In the genomic region with DNA sequence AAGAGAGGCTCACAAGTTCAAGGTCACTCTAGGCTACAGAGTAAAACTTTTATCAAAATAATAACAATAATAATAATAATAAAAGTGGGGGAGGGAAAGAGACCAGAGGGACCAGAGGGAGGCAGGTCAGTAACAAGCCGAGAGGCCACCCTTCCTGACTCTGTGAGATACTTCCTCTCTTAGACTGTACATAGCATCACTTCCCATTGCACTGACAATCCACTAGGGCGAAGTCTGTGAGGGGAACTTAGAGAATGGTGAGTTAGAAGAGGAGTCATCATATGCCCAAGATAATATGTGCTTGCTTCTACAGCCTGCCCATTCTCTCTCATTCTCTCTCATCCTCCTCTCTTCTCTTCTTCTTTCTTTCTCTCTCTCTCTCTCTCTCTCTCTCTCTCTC, we compare ENCODE assay signal across 12 mouse cellular contexts. TPM values are rescaled to one million over a fixed set of nuclear protein-coding genes. Genes with fewer than 3 reads are reported as not detected.
DNase-seq lines count a peak whose midpoint lies in the region; ATAC-seq and TF ChIP-seq lines count a peak whose summit lies in the region.
"Had no signal": no experiment of that assay in that cellular context is flagged by ENCODE, and none has a peak within 500 bp of the region (broad histone marks: within the 10 kb centered on the region; RNA-seq: fewer than 3 reads in every experiment).

No protein-coding gene starts in this region.

- 36% methylated on average over 2 of the region's 2 CpGs for WGBS in liver, embryonic 13.5 days (ENCODE audit: insufficient replicate concordance)
- 37% methylated on average over 2 of the region's 2 CpGs for WGBS in liver, embryonic 12.5 days (ENCODE audit: insufficient replicate concordance)
- WGBS in forebrain, embryonic 16.5 days: 93% methylated on average over 2 of the region's 2 CpGs

- H3K4me1 ChIP-seq in liver, embryonic 13.5 days (replicated peaks): peaks cover 81% of the 10 kb centered on the region
- H3K4me1 ChIP-seq in liver, embryonic 12.5 days: peaks cover 81% of the 10 kb centered on the region
- H3K4me1 ChIP-seq in CH12.LX (ENCODE audit: control insufficient read depth in 1 of 2, insufficient read depth in 2 of 2): peaks cover 14 to 50% of the 10 kb centered on the region in 2 experiments
- H3K4me1 ChIP-seq in bone marrow macrophage, adult 2 months (ENCODE audit: control insufficient read depth, insufficient read depth, low read length): peaks cover 64% of the 10 kb centered on the region
- H3K4me1 ChIP-seq in forebrain, embryonic 16.5 days (replicated peaks; ENCODE audit: control insufficient read depth, insufficient read depth, low read length): peaks cover 8% of the 10 kb centered on the region

- peaks cover 44% of the 10 kb centered on the region for H3K36me3 ChIP-seq in liver, embryonic 13.5 days
- H3K36me3 ChIP-seq in liver, embryonic 12.5 days: peaks cover 48% of the 10 kb centered on the region
- H3K36me3 ChIP-seq in CH12.LX (replicated peaks in 1 of 2; ENCODE audit: control insufficient read depth in 1 of 2, insufficient read depth in 1 of 2, low read length in 1 of 2): peaks cover 6 to 34% of the 10 kb centered on the region in 2 experiments
- H3K36me3 ChIP-seq in forebrain, embryonic 16.5 days (ENCODE audit: control insufficient read depth, insufficient read depth): no peaks in the 10 kb centered on the region
- H3K36me3 ChIP-seq: midbrain, embryonic 15.5 days had no signal

- no peak for TF ChIP-seq EP300 in CH12.LX (IDR thresholded peaks at IDR 0.05; ENCODE audit: low read length)

- no peak for DNase-seq in liver, embryonic 13.5 days
- peak; percentile 64 for DNase-seq in CH12.LX (ENCODE audit: extremely low read depth)
- DNase-seq in embryo, embryonic 9.5 days (ENCODE audit: extremely low spot score): no peak
- DNase-seq: adrenal gland, postnatal 36 days; kidney, adult 11 months; right cerebral cortex, postnatal 14 days had no signal

- dilution Hi-C loops in CH12.LX (cut with MboI; ENCODE audit: extremely low pct_ligation_motif_present, extremely low pct_unique_long_range_greater_than_20kb, low sequenced_read_pairs): no loop called here

- in situ Hi-C loops in CH12.LX (cut with MboI; ENCODE audit: low pct_ligation_motif_present, low pct_unique_long_range_greater_than_20kb, low sequenced_read_pairs): no loop called here

- H3K27ac ChIP-seq in liver, embryonic 13.5 days: peak overlapping the region; percentile 65; the same call in 1 of the 2 replicates
- no peak overlapping the region for H3K27ac ChIP-seq in liver, embryonic 12.5 days
- H3K27ac ChIP-seq in CH12.LX (ENCODE audit: insufficient read depth, low read depth): no peak overlapping the region
- H3K27ac ChIP-seq in bone marrow macrophage, adult 2 months (ENCODE audit: insufficient read depth, low read depth, low read length): peak overlapping the region; percentile 56
- H3K27ac ChIP-seq in forebrain, embryonic 16.5 days (ENCODE audit: low read length): no peak overlapping the region
- H3K27ac ChIP-seq: limb, embryonic 15.5 days; midbrain, embryonic 15.5 days had no signal

- no peaks in the 10 kb centered on the region for H3K27me3 ChIP-seq in liver, embryonic 13.5 days
- H3K27me3 ChIP-seq in liver, embryonic 12.5 days (replicated peaks): no peaks in the 10 kb centered on the region
- H3K27me3 ChIP-seq in CH12.LX (replicated peaks): no peaks in the 10 kb centered on the region
- no peaks in the 10 kb centered on the region for H3K27me3 ChIP-seq in forebrain, embryonic 16.5 days (replicated peaks; ENCODE audit: control insufficient read depth, insufficient read depth, low read length)
- H3K27me3 ChIP-seq: limb, embryonic 15.5 days; midbrain, embryonic 15.5 days had no signal

- TF ChIP-seq POLR2A in CH12.LX (IDR thresholded peaks at IDR 0.05; ENCODE audit: low read depth, low read length): no peak
- no peak for TF ChIP-seq POLR2A in bone marrow macrophage, adult 2 months (IDR thresholded peaks at IDR 0.05; ENCODE audit: borderline replicate concordance, low read depth, low read length)

- peaks cover 37% of the 10 kb centered on the region for H3K79me2 ChIP-seq in CH12.LX (replicated peaks; ENCODE audit: control insufficient read depth, extremely low read depth, insufficient read depth, poor library complexity, severe bottlenecking)

- ATAC-seq in liver, embryonic 13.5 days (ENCODE audit: low read depth): no peak
- ATAC-seq in liver, embryonic 12.5 days: no peak
- peak; percentile 60 for ATAC-seq in megakaryocyte progenitor cell, adult 5-6 weeks (replicated peaks; ENCODE audit: poor library complexity)
- ATAC-seq in forebrain, embryonic 16.5 days: no peak
- ATAC-seq: midbrain, embryonic 15.5 days had no signal

- TF ChIP-seq CTCF in CH12.LX (conservative IDR thresholded peaks at IDR 0.05 in 1 of 2, IDR thresholded peaks at IDR 0.05 in 1 of 2; ENCODE audit: low read depth in 2 of 2, low read length in 2 of 2): peak in 1 of 2 experiments; percentile 21; a peak in 2 of 4 replicates
- TF ChIP-seq CTCF in bone marrow macrophage, adult 2 months (IDR thresholded peaks at IDR 0.05; ENCODE audit: low read depth, low read length): no peak

- H3K9me3 ChIP-seq in liver, embryonic 13.5 days (replicated peaks): no peaks in the 10 kb centered on the region
- H3K9me3 ChIP-seq in liver, embryonic 12.5 days (replicated peaks): no peaks in the 10 kb centered on the region
- no peaks in the 10 kb centered on the region for H3K9me3 ChIP-seq in CH12.LX (replicated peaks; ENCODE audit: low read length)
- H3K9me3 ChIP-seq in forebrain, embryonic 16.5 days (ENCODE audit: control insufficient read depth, low read length): no peaks in the 10 kb centered on the region
- H3K9me3 ChIP-seq: limb, embryonic 15.5 days; midbrain, embryonic 15.5 days had no signal

- no peak overlapping the region for H3K4me3 ChIP-seq in liver, embryonic 13.5 days (replicated peaks)
- H3K4me3 ChIP-seq in liver, embryonic 12.5 days: no peak overlapping the region
- H3K4me3 ChIP-seq in CH12.LX (replicated peaks in 1 of 3; ENCODE audit: low read depth in 2 of 3, low read length in 2 of 3, poor library complexity in 1 of 3): no peak overlapping the region
- no peak overlapping the region for H3K4me3 ChIP-seq in bone marrow macrophage, adult 2 months (ENCODE audit: insufficient read depth, low read length)
- H3K4me3 ChIP-seq in forebrain, embryonic 16.5 days (replicated peaks; ENCODE audit: low read length): no peak overlapping the region
- H3K4me3 ChIP-seq: limb, embryonic 15.5 days; midbrain, embryonic 15.5 days had no signal

- H3K4me2 ChIP-seq in liver, embryonic 13.5 days: no peak overlapping the region
- H3K4me2 ChIP-seq in liver, embryonic 12.5 days: no peak overlapping the region
- H3K4me2 ChIP-seq in CH12.LX (ENCODE audit: insufficient read depth, low read depth, poor library complexity, severe bottlenecking): no peak overlapping the region
- no peak overlapping the region for H3K4me2 ChIP-seq in forebrain, embryonic 16.5 days (ENCODE audit: low read length)
- H3K4me2 ChIP-seq: limb, embryonic 15.5 days; midbrain, embryonic 15.5 days had no signal

- no peak overlapping the region for H3K9ac ChIP-seq in liver, embryonic 13.5 days
- no peak overlapping the region for H3K9ac ChIP-seq in liver, embryonic 12.5 days
- no peak overlapping the region for H3K9ac ChIP-seq in CH12.LX (ENCODE audit: insufficient read depth, low read depth)
- no peak overlapping the region for H3K9ac ChIP-seq in forebrain, embryonic 16.5 days (replicated peaks; ENCODE audit: low read depth, low read length)
- H3K9ac ChIP-seq: limb, embryonic 15.5 days; midbrain, embryonic 15.5 days had no signal

- TF ChIP-seq RAD21 in CH12.LX (IDR thresholded peaks at IDR 0.05; ENCODE audit: low read depth, low read length): no peak

RNA-seq across cellular contexts. Expression of a gene that starts 5.9 kb away (rescaled TPM):
- polyA plus RNA-seq in liver, embryonic 13.5 days (2015; fragmentation: Nextera tagmentation; extraction: Ambion mirVana): 20.6 and 24.1 TPM in 2 replicates
- polyA plus RNA-seq in liver, embryonic 12.5 days (2016; fragmentation: Nextera tagmentation; extraction: Ambion mirVana): 28.6 and 30.5 TPM in 2 replicates
- total RNA-seq in CH12.LX (2012; rRNA removed): 10.3 and 11.4 TPM in 2 replicates
- 2.8 and 4.3 TPM in 2 replicates for total RNA-seq in CH12.LX (2014; rRNA removed)
- 16.1 and 23.4 TPM in 2 replicates for polyA plus RNA-seq in CH12.LX (2012; ENCODE audit: insufficient read length, low read depth)
- 78.0 and 91.8 TPM in 2 replicates for polyA plus RNA-seq in bone marrow macrophage, adult 2 months (2012; ENCODE audit: insufficient read depth, insufficient read length, missing spikeins)
- 12.7 and 17.9 TPM in 2 replicates for total RNA-seq in megakaryocyte progenitor cell, adult 5-6 weeks (2015)
- total RNA-seq in megakaryocyte progenitor cell, adult 5-6 weeks (2017): 3.5 and 5.1 TPM in 2 replicates
- polyA plus RNA-seq in forebrain, embryonic 16.5 days (2015; fragmentation: Nextera tagmentation; extraction: Ambion mirVana): 6.1 and 8.0 TPM in 2 replicates

RNA-seq across cellular contexts. Expression of a gene that starts 28.2 kb away (rescaled TPM):
- 32.7 and 35.6 TPM in 2 replicates for polyA plus RNA-seq in liver, embryonic 13.5 days (2015; fragmentation: Nextera tagmentation; extraction: Ambion mirVana)
- 40.9 and 44.2 TPM in 2 replicates for polyA plus RNA-seq in liver, embryonic 12.5 days (2016; fragmentation: Nextera tagmentation; extraction: Ambion mirVana)
- total RNA-seq in CH12.LX (2012; rRNA removed) (not detected in 2 replicates), CH12.LX (2014; rRNA removed) (not detected in 2 replicates)
- not detected in 2 replicates for polyA plus RNA-seq in CH12.LX (2012; ENCODE audit: insufficient read length, low read depth)
- polyA plus RNA-seq in bone marrow macrophage, adult 2 months (2012; ENCODE audit: insufficient read depth, insufficient read length, missing spikeins): not detected in 2 replicates
- 1.9 and 2.2 TPM in 2 replicates for total RNA-seq in megakaryocyte progenitor cell, adult 5-6 weeks (2015)
- 0.81 and 2.3 TPM in 2 replicates for total RNA-seq in megakaryocyte progenitor cell, adult 5-6 weeks (2017)
- 0.24 and 0.39 TPM in 2 replicates for polyA plus RNA-seq in forebrain, embryonic 16.5 days (2015; fragmentation: Nextera tagmentation; extraction: Ambion mirVana)
- total RNA-seq: adrenal gland, postnatal 36 days had no signal

RNA-seq across cellular contexts. Expression of a gene that starts 29.6 kb away (rescaled TPM):
- 3.5 and 5.8 TPM in 2 replicates for polyA plus RNA-seq in liver, embryonic 13.5 days (2015; fragmentation: Nextera tagmentation; extraction: Ambion mirVana)
- polyA plus RNA-seq in liver, embryonic 12.5 days (2016; fragmentation: Nextera tagmentation; extraction: Ambion mirVana): 5.0 and 7.1 TPM in 2 replicates
- total RNA-seq in CH12.LX (2012; rRNA removed) (13.0 and 15.7 TPM in 2 replicates), CH12.LX (2014; rRNA removed) (4.3 and 5.5 TPM in 2 replicates)
- 25.7 and 37.6 TPM in 2 replicates for polyA plus RNA-seq in CH12.LX (2012; ENCODE audit: insufficient read length, low read depth)
- 7.9 and 10.0 TPM in 2 replicates for polyA plus RNA-seq in bone marrow macrophage, adult 2 months (2012; ENCODE audit: insufficient read depth, insufficient read length, missing spikeins)
- total RNA-seq in megakaryocyte progenitor cell, adult 5-6 weeks (2015): 2.2 and 3.7 TPM in 2 replicates
- 17.4 and 19.9 TPM in 2 replicates for total RNA-seq in megakaryocyte progenitor cell, adult 5-6 weeks (2017)
- 2.5 and 4.4 TPM in 2 replicates for polyA plus RNA-seq in forebrain, embryonic 16.5 days (2015; fragmentation: Nextera tagmentation; extraction: Ambion mirVana)

RNA-seq across cellular contexts. Expression of a gene that starts 32.6 kb away (rescaled TPM):
- 51.5 and 63.6 TPM in 2 replicates for polyA plus RNA-seq in liver, embryonic 13.5 days (2015; fragmentation: Nextera tagmentation; extraction: Ambion mirVana)
- polyA plus RNA-seq in liver, embryonic 12.5 days (2016; fragmentation: Nextera tagmentation; extraction: Ambion mirVana): 59.5 and 62.4 TPM in 2 replicates
- total RNA-seq in CH12.LX (2012; rRNA removed) (43.8 and 67.7 TPM in 2 replicates), CH12.LX (2014; rRNA removed) (77.4 and 84.2 TPM in 2 replicates)
- polyA plus RNA-seq in CH12.LX (2012; ENCODE audit: insufficient read length, low read depth): 140 and 204 TPM in 2 replicates
- polyA plus RNA-seq in bone marrow macrophage, adult 2 months (2012; ENCODE audit: insufficient read depth, insufficient read length, missing spikeins): 38.3 and 44.8 TPM in 2 replicates
- total RNA-seq in megakaryocyte progenitor cell, adult 5-6 weeks (2015): 27.8 and 32.1 TPM in 2 replicates
- 115 and 136 TPM in 2 replicates for total RNA-seq in megakaryocyte progenitor cell, adult 5-6 weeks (2017)
- 28.2 and 30.2 TPM in 2 replicates for polyA plus RNA-seq in forebrain, embryonic 16.5 days (2015; fragmentation: Nextera tagmentation; extraction: Ambion mirVana)

RNA-seq across cellular contexts. Expression of a gene that starts 44.9 kb away (rescaled TPM):
- 786 and 880 TPM in 2 replicates for polyA plus RNA-seq in liver, embryonic 13.5 days (2015; fragmentation: Nextera tagmentation; extraction: Ambion mirVana)
- 896 and 933 TPM in 2 replicates for polyA plus RNA-seq in liver, embryonic 12.5 days (2016; fragmentation: Nextera tagmentation; extraction: Ambion mirVana)
- total RNA-seq in CH12.LX (2012; rRNA removed) (558 and 652 TPM in 2 replicates), CH12.LX (2014; rRNA removed) (838 and 876 TPM in 2 replicates)
- polyA plus RNA-seq in CH12.LX (2012; ENCODE audit: insufficient read length, low read depth): 649 and 743 TPM in 2 replicates
- polyA plus RNA-seq in bone marrow macrophage, adult 2 months (2012; ENCODE audit: insufficient read depth, insufficient read length, missing spikeins): 169 and 174 TPM in 2 replicates
- 670 and 676 TPM in 2 replicates for total RNA-seq in megakaryocyte progenitor cell, adult 5-6 weeks (2015)
- 953 and 1,115 TPM in 2 replicates for total RNA-seq in megakaryocyte progenitor cell, adult 5-6 weeks (2017)
- 685 and 747 TPM in 2 replicates for polyA plus RNA-seq in forebrain, embryonic 16.5 days (2015; fragmentation: Nextera tagmentation; extraction: Ambion mirVana)

Comparison
In these comparisons a context has a peak if more than half of its experiments do, and no peak if none do; other contexts are left out.
1. H3K27ac ChIP-seq: peak in liver, embryonic 13.5 days (single experiment) and bone marrow macrophage, adult 2 months (single experiment); none in liver, embryonic 12.5 days (single experiment), CH12.LX (single experiment) and forebrain, embryonic 16.5 days (single experiment).
2. RNA of a gene that starts 28.2 kb away (polyA plus RNA-seq): 40.9 to 44.2 TPM in liver, embryonic 12.5 days and 32.7 to 35.6 TPM in liver, embryonic 13.5 days; 0.24 to 0.39 TPM in forebrain, embryonic 16.5 days, not detected in bone marrow macrophage, adult 2 months and not detected in CH12.LX; every median in the first group is over 10 times any median in the second.